21 mouse cellular contexts compared by ENCODE assay signal in the genomic region with DNA sequence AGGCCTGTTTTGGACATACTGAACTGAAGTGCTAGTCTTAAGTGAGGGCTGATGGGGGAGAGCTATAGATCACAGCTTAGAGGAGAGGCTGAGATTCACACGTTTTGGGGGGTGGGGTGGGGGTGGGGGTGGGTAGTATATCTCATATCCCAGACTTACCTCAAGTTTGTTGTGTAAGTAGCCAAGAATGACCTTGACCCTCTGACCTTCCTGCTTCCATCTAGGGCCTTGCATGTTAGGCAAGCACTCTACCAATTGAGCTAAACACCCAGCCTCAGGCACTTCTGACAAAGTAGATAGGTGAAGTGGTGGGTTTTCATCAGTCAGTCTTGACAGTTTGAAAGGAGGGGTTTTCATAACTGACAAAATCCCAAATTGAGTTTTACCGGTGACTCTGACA. TPM values are rescaled to one million over a fixed set of nuclear protein-coding genes. Genes with fewer than 3 reads are reported as not detected.
DNase-seq lines count a peak whose midpoint lies in the region; ATAC-seq and TF ChIP-seq lines count a peak whose summit lies in the region.
"Had no signal": no experiment of that assay in that cellular context is flagged by ENCODE, and none has a peak within 500 bp of the region (broad histone marks: within the 10 kb centered on the region; RNA-seq: fewer than 3 reads in every experiment).

No protein-coding gene starts in this region.

- TF ChIP-seq CTCF in thymus, adult 2 months (IDR thresholded peaks at IDR 0.05; ENCODE audit: borderline replicate concordance, control insufficient read depth, extremely low read depth, insufficient read depth, low read length, poor library complexity) = no peak

- no peak for TF ChIP-seq POLR2A in thymus, adult 2 months (IDR thresholded peaks at IDR 0.05; ENCODE audit: control insufficient read depth, extremely low read depth, insufficient read depth, low read length, poor library complexity)

- H3K27me3 ChIP-seq in midbrain, embryonic 13.5 days = no peaks in the 10 kb centered on the region
- no peaks in the 10 kb centered on the region for H3K27me3 ChIP-seq in midbrain, embryonic 16.5 days (ENCODE audit: control insufficient read depth, insufficient read depth, low read depth, low read length)
- H3K27me3 ChIP-seq in thymus, adult 2 months (ENCODE audit: control insufficient read depth, insufficient read depth, low read length) = no peaks in the 10 kb centered on the region
- H3K27me3 ChIP-seq: embryonic facial prominence, embryonic 12.5 days; forebrain, embryonic 13.5 days; forebrain, embryonic 15.5 days; Patski had no signal

- 85% methylated on average over 2 of the region's 2 CpGs for WGBS in midbrain, embryonic 13.5 days
- WGBS in midbrain, embryonic 16.5 days = 77% methylated on average over 2 of the region's 2 CpGs
- 93% methylated on average over 2 of the region's 2 CpGs for WGBS in thymus, adult 2 months

- no peaks in the 10 kb centered on the region for H3K9me3 ChIP-seq in midbrain, embryonic 13.5 days
- no peaks in the 10 kb centered on the region for H3K9me3 ChIP-seq in midbrain, embryonic 16.5 days (replicated peaks; ENCODE audit: control insufficient read depth, low read length, poor library complexity, severe bottlenecking)
- H3K9me3 ChIP-seq: embryonic facial prominence, embryonic 10.5 days; embryonic facial prominence, embryonic 12.5 days; forebrain, embryonic 13.5 days; forebrain, embryonic 15.5 days had no signal

- DNase-seq in ES-CJ7 (ENCODE audit: low read depth, low spot score) (peak; percentile 51), R1 (ENCODE audit: low read depth, low spot score) (peak; percentile 63)
- no peak for DNase-seq in cerebellum, adult 11-12 months
- DNase-seq in thymus, adult 2 months = no peak
- DNase-seq: adrenal gland, adult 8-10 months; adrenal gland, postnatal 14 days; adrenal gland, postnatal 36 days; cerebellum, adult 18-20 months; cerebellum, adult 9-10 months; cerebellum, postnatal 10 days; cerebellum, postnatal 25 days; forebrain, postnatal 0 days had no signal

- no peak overlapping the region for H3K4me2 ChIP-seq in midbrain, embryonic 13.5 days (replicated peaks)
- H3K4me2 ChIP-seq in midbrain, embryonic 16.5 days (ENCODE audit: low read length) = no peak overlapping the region
- H3K4me2 ChIP-seq: embryonic facial prominence, embryonic 12.5 days; forebrain, embryonic 13.5 days; forebrain, embryonic 15.5 days had no signal

- H3K4me1 ChIP-seq in midbrain, embryonic 13.5 days (replicated peaks) = peaks cover 6% of the 10 kb centered on the region; the same call in 1 of the 2 replicates
- H3K4me1 ChIP-seq in midbrain, embryonic 16.5 days (ENCODE audit: control insufficient read depth, insufficient read depth, low read length) = 0 out of 2 replicates have a peak, but pooled peaks cover 2% of the 10 kb centered on the region
- H3K4me1 ChIP-seq in thymus, adult 2 months (replicated peaks; ENCODE audit: control insufficient read depth, insufficient read depth, low read length) = no peaks in the 10 kb centered on the region

- H3K36me3 ChIP-seq in midbrain, embryonic 13.5 days = peaks cover 32% of the 10 kb centered on the region
- peaks cover 3% of the 10 kb centered on the region; the same call in 1 of the 2 replicates for H3K36me3 ChIP-seq in midbrain, embryonic 16.5 days (ENCODE audit: control insufficient read depth, insufficient read depth, low read length)
- H3K36me3 ChIP-seq in thymus, adult 2 months (ENCODE audit: control insufficient read depth, insufficient read depth, low read length) = no peaks in the 10 kb centered on the region
- H3K36me3 ChIP-seq: G1E had no signal

- ATAC-seq in midbrain, embryonic 13.5 days = 0 out of 2 replicates have a peak, but pooled peaks have one; percentile 4
- no peak for ATAC-seq in midbrain, embryonic 16.5 days
- ATAC-seq: activated CD4-positive, CD25-positive, alpha-beta regulatory T cell, adult 4 months; forebrain, embryonic 13.5 days; forebrain, embryonic 15.5 days; forebrain, postnatal 0 days; Patski had no signal

- H3K9ac ChIP-seq in midbrain, embryonic 13.5 days (replicated peaks) = no peak overlapping the region
- H3K9ac ChIP-seq in midbrain, embryonic 16.5 days (ENCODE audit: low read depth, low read length) = no peak overlapping the region
- H3K9ac ChIP-seq: embryonic facial prominence, embryonic 12.5 days; forebrain, embryonic 13.5 days; forebrain, embryonic 15.5 days; forebrain, postnatal 0 days had no signal

- H3K27ac ChIP-seq in midbrain, embryonic 13.5 days = no peak overlapping the region
- H3K27ac ChIP-seq in midbrain, embryonic 16.5 days (ENCODE audit: low read length) = no peak overlapping the region
- H3K27ac ChIP-seq in thymus, adult 2 months (ENCODE audit: control insufficient read depth, insufficient read depth, low read length) = no peak overlapping the region
- H3K27ac ChIP-seq: embryonic facial prominence, embryonic 10.5 days; embryonic facial prominence, embryonic 12.5 days; forebrain, embryonic 13.5 days; forebrain, embryonic 15.5 days had no signal

- no peak overlapping the region for H3K4me3 ChIP-seq in midbrain, embryonic 13.5 days (replicated peaks)
- no peak overlapping the region for H3K4me3 ChIP-seq in midbrain, embryonic 16.5 days (ENCODE audit: low read depth, low read length)
- no peak overlapping the region for H3K4me3 ChIP-seq in thymus, adult 2 months (ENCODE audit: control insufficient read depth, insufficient read depth, low read length)
- H3K4me3 ChIP-seq: embryonic facial prominence, embryonic 10.5 days; embryonic facial prominence, embryonic 12.5 days; forebrain, embryonic 13.5 days; forebrain, embryonic 15.5 days had no signal

RNA-seq across cellular contexts. Expression of a gene that starts 14.5 kb away (rescaled TPM):
- polyA plus RNA-seq in midbrain, embryonic 13.5 days (2015; fragmentation: Nextera tagmentation; extraction: Ambion mirVana) = 2.2 and 2.8 TPM in 2 replicates
- polyA plus RNA-seq in midbrain, embryonic 16.5 days (2015; fragmentation: Nextera tagmentation; extraction: Ambion mirVana) = 1.2 and 1.5 TPM in 2 replicates
- polyA plus RNA-seq in thymus, adult 2 months (2012; rRNA removed) = 0.63 TPM in 1 of 2 replicates, not detected in the other
- polyA plus RNA-seq: activated CD4-positive, CD25-positive, alpha-beta regulatory T cell, adult 4 months; G1E had no signal

Comparison
In these comparisons a context has a peak if more than half of its experiments do, and no peak if none do; other contexts are left out.
1. DNase-seq: peak in ES-CJ7 (single experiment) and R1 (single experiment); none in cerebellum, adult 11-12 months (single experiment) and thymus, adult 2 months (single experiment).